Mouse (Mus musculus) intestine, embryonic 14.5 days (tissue): ENCODE results near the gene Lsg1. TPM values are rescaled to one million over a fixed set of nuclear protein-coding genes. Genes with fewer than 3 reads are reported as not detected.

Source experiments
- ATAC-seq: fragments of 200-750 bp; cut with Nextera tagmentation; replicated peaks from 2 replicates; pipeline ENCODE4 v1.8.0; 2017; ENCODE audit warnings: low read depth, moderate number of reproducible peaks, moderate TSS enrichment, moderate library complexity; ENCODE audit not compliant: low FRiP score, low TSS enrichment
- DNase-seq: peaks from one replicate; pipeline ENCODE4 v3.0.0-alpha.2; 2018; ENCODE audit warnings: low spot score
- H3K27ac ChIP-seq: fragments of 300-500 bp; sonication (generic); 2 replicates; pipeline ENCODE4 v1.5.1; 2014; ENCODE audit warnings: low read depth, mild to moderate bottlenecking, control low read depth
- H3K27me3 ChIP-seq: fragments of 300-500 bp; sonication (generic); replicated peaks from 2 replicates; pipeline ENCODE4 v1.6.1; 2014; ENCODE audit warnings: low read length, control low read depth; ENCODE audit not compliant: control insufficient read depth, insufficient read depth
- H3K36me3 ChIP-seq: fragments of 300-500 bp; sonication (generic); 2 replicates; pipeline ENCODE4 v1.6.1; 2014; ENCODE audit warnings: low read length, control low read depth; ENCODE audit not compliant: control insufficient read depth, insufficient read depth
- H3K4me1 ChIP-seq: fragments of 300-500 bp; sonication (generic); replicated peaks from 2 replicates; pipeline ENCODE4 v1.6.1; 2014; ENCODE audit warnings: low read length, control low read depth, mixed read lengths; ENCODE audit not compliant: control insufficient read depth, insufficient read depth
- H3K4me2 ChIP-seq: fragments of 300-500 bp; sonication (generic); 2 replicates; pipeline ENCODE4 v1.6.1; 2014; ENCODE audit warnings: low read length
- H3K4me3 ChIP-seq: fragments of 300-500 bp; sonication (generic); 2 replicates; pipeline ENCODE4 v1.5.1; 2014; ENCODE audit warnings: low read depth, low read length, control low read depth, mixed read lengths
- H3K9ac ChIP-seq: fragments of 300-500 bp; sonication (generic); 2 replicates; pipeline ENCODE4 v1.6.1; 2014; ENCODE audit warnings: mild to moderate bottlenecking, low read length
- H3K9me3 ChIP-seq: fragments of 300-500 bp; sonication (generic); 2 replicates; pipeline ENCODE4 v1.6.1; 2016; ENCODE audit warnings: low read length, control low read depth; ENCODE audit not compliant: control insufficient read depth
- WGBS: fragments of 180-500 bp; shearing (Covaris S2); extraction: QIAGEN DNeasy Blood & Tissue Kit; methylation state at CpG from one replicate; pipeline ENCODE4 v1.1.7; 2014; 5-methylcytosine and 5-hydroxymethylcytosine counted together
- polyA plus RNA-seq: library from polyadenylated mRNA; unstranded; fragments of >200 nt; fragmentation: Nextera tagmentation; extraction: Ambion mirVana; gene quantifications from 2 replicates; pipeline ENCODE4 v1.2.1, GENCODE M21; 2014

Lsg1 gene
- polyA plus RNA-seq, 1 experiment from 2014 or later: 70.3 TPM

- no peak for ATAC-seq
- WGBS: 95% methylated on average over 5 of the region's 5 CpGs
- H3K36me3 ChIP-seq: peaks cover 100% of the 10 kb centered on the region
Measured at GRCm38 (mm10) chr16:30571378-30571777, 16.0 kb downstream of the Lsg1 start.

DNA sequence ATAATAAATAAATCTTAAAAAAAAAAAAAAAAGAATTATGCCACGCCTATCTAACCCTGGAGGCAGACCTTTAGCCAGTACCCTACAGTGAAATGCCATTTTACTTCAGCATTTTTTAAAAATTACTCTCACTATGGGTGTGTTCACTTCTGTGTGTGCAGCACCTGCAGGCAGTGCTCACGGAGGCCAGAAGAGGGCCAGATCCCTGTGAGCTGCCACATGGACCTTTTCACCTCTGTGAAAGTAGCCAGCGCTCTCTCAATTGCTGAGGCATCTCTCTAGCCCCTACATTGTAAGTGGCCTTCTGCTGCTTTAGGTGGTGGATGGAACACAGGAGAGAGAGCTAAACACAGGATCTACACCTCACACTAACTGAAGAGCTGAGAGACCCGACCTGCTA is 17.2 kb downstream of the Lsg1 start:
- no peak overlapping the region for H3K4me3 ChIP-seq
- H3K27me3 ChIP-seq: no peaks in the 10 kb centered on the region
- peaks cover 98% of the 10 kb centered on the region for H3K36me3 ChIP-seq
- no peaks in the 10 kb centered on the region for H3K4me1 ChIP-seq
- no peak for ATAC-seq
- no peak overlapping the region for H3K4me2 ChIP-seq
- no peaks in the 10 kb centered on the region for H3K9me3 ChIP-seq
- no peak for DNase-seq
- no peak overlapping the region for H3K27ac ChIP-seq
- no peak overlapping the region for H3K9ac ChIP-seq
- 94% methylated on average over 4 of the region's 4 CpGs for WGBS

More at GRCm38 (mm10) chr16:30571378-30571777, 16.0 kb downstream of the Lsg1 start:
- H3K9ac ChIP-seq: no peak overlapping the region
- H3K4me2 ChIP-seq: no peak overlapping the region
- H3K27ac ChIP-seq: no peak overlapping the region
- H3K4me3 ChIP-seq: no peak overlapping the region
- H3K27me3 ChIP-seq: no peaks in the 10 kb centered on the region
- no peaks in the 10 kb centered on the region for H3K4me1 ChIP-seq
- H3K9me3 ChIP-seq: no peaks in the 10 kb centered on the region
- no peak for DNase-seq

- no peak overlapping the region for H3K27ac ChIP-seq
- H3K36me3 ChIP-seq: peaks cover 98% of the 10 kb centered on the region
- no peaks in the 10 kb centered on the region for H3K27me3 ChIP-seq
- no peak overlapping the region for H3K9ac ChIP-seq
- no peak for ATAC-seq
- H3K9me3 ChIP-seq: no peaks in the 10 kb centered on the region
- no peak for DNase-seq
- no peaks in the 10 kb centered on the region for H3K4me1 ChIP-seq
- 93% methylated on average over 6 of the region's 6 CpGs for WGBS
- no peak overlapping the region for H3K4me2 ChIP-seq
- H3K4me3 ChIP-seq: no peak overlapping the region
Measured at GRCm38 (mm10) chr16:30565631-30566030, 21.8 kb downstream of the Lsg1 start.

GRCm38 (mm10) chr16:30560601-30561000 is 26.8 kb downstream of the Lsg1 start:
- Histone ChIP-seq H3K9ac (no peak overlapping the region), H3K4me3 (no peak overlapping the region), H3K4me1 (no peaks in the 10 kb centered on the region), H3K27me3 (no peaks in the 10 kb centered on the region), H3K4me2 (no peak overlapping the region), H3K9me3 (peaks cover 9% of the 10 kb centered on the region; the same call in 1 of the 2 replicates), H3K27ac (no peak overlapping the region), H3K36me3 (peaks cover 67% of the 10 kb centered on the region)
- 89% methylated on average over 4 of the region's 4 CpGs for WGBS
- no peak for DNase-seq
- no peak for ATAC-seq

DNA sequence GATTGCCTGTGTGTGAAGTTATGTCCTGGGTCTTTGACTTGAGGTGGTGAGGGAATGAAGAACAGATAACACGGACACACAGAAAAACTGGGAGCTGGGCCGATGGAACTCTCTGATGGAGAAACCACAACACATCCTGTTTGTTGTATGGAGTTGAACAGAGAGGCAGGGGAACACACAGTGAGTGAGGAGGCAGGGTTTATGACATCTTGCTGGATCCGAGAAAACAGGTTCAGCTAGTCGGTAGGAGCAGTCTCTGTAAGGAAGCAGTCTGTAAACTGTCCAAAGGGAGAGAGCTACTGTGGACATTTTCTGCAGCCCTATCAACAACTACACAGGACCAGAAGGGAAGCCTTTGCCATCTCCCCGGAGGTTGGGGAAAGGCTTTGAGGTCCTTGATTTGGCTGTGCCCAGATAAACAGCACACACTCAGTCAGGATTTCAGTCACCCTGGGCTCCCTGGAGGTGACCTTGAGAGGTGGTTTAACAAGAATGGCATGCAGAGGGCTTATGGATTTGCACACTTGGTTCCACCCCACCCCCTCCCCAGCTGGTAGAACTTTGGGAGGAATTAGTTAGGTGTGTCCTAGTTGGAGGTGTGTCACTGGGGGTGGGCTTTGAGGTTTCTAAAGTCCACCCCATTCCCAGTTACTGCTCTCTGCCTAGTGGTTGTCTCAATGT is 27.9 kb downstream of the Lsg1 start:
- H3K27me3 ChIP-seq: no peaks in the 10 kb centered on the region
- ATAC-seq (0 out of 2 replicates have a peak, but pooled peaks have one; percentile 19), DNase-seq (no peak)
- 81% methylated on average over 5 of the region's 5 CpGs for WGBS
- no peaks in the 10 kb centered on the region for H3K4me1 ChIP-seq
- no peak overlapping the region for H3K4me3 ChIP-seq
- 0 out of 2 replicates have a peak overlapping the region, but pooled peaks have one; percentile 25 for H3K27ac ChIP-seq
- H3K9me3 ChIP-seq: peaks cover 14% of the 10 kb centered on the region; the same call in 1 of the 2 replicates
- H3K9ac ChIP-seq: no peak overlapping the region
- H3K4me2 ChIP-seq: no peak overlapping the region
- H3K36me3 ChIP-seq: peaks cover 56% of the 10 kb centered on the region

DNA sequence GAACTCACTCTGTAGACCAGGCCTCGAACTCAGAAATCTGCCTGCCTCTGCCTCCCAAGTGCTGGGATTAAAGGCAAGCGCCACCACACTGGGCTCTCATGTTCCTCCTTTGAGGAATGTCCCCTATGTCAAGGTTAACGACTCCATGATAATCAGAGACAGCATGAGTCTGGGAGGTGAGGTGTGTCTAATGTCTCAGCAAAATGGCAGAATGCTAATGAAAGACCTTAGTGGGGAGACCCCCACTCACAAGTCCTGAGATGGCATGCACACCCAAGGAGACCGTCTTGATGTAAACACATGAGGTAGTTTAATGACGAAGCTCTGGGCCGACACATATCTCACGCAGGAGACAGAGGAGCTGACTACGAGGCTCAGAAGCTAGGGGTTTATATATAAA is 33.3 kb downstream of the Lsg1 start:
- DNase-seq (no peak), ATAC-seq (no peak)
- Histone ChIP-seq H3K27ac (no peak overlapping the region), H3K9me3 (peaks cover 14% of the 10 kb centered on the region; the same call in 1 of the 2 replicates), H3K36me3 (peaks cover 3% of the 10 kb centered on the region; the same call in 1 of the 2 replicates), H3K4me1 (0 out of 2 replicates have a peak, but pooled peaks cover 10% of the 10 kb centered on the region), H3K4me3 (no peak overlapping the region), H3K27me3 (no peaks in the 10 kb centered on the region), H3K9ac (no peak overlapping the region), H3K4me2 (no peak overlapping the region)
- WGBS: 89% methylated on average over 8 of the region's 8 CpGs

- Histone ChIP-seq H3K9ac (no peak overlapping the region), H3K27ac (peak overlapping the region; percentile 51), H3K4me2 (no peak overlapping the region), H3K36me3 (no peaks in the 10 kb centered on the region), H3K4me3 (no peak overlapping the region), H3K4me1 (0 out of 2 replicates have a peak, but pooled peaks cover 10% of the 10 kb centered on the region), H3K9me3 (peaks cover 14% of the 10 kb centered on the region; the same call in 1 of the 2 replicates), H3K27me3 (no peaks in the 10 kb centered on the region)
- WGBS: 41% methylated on average over 11 of the region's 11 CpGs
- DNase-seq (no peak), ATAC-seq (no peak)
Measured at GRCm38 (mm10) chr16:30552621-30553338, 34.6 kb downstream of the Lsg1 start.

GRCm38 (mm10) chr16:30550748-30551192 is 36.6 kb downstream of the Lsg1 start, which contains the start of gene Tmem44:
Gene Tmem44 (minus strand): TSS chr16:30550842.
- 5% methylated on average over 14 of the region's 14 CpGs for WGBS
- H3K27ac ChIP-seq: peak within 1 kb of the TSS; percentile 3; the same call in 1 of the 2 replicates

More at GRCm38 (mm10) chr16:30550748-30551192, 36.6 kb downstream of the Lsg1 start, which contains the start of gene Tmem44:
- Histone ChIP-seq H3K9ac (peak within 1 kb of the TSS; percentile 86), H3K36me3 (peaks cover 5% of the 10 kb centered on the region; the same call in 1 of the 2 replicates), H3K9me3 (peaks cover 7% of the 10 kb centered on the region; the same call in 1 of the 2 replicates), H3K4me3 (peak within 1 kb of the TSS; percentile 69), H3K4me1 (0 out of 2 replicates have a peak, but pooled peaks cover 10% of the 10 kb centered on the region), H3K4me2 (peak within 1 kb of the TSS; percentile 89), H3K27me3 (no peaks in the 10 kb centered on the region)
- ATAC-seq (peak; percentile 70), DNase-seq (no peak)
